In the genomic region with DNA sequence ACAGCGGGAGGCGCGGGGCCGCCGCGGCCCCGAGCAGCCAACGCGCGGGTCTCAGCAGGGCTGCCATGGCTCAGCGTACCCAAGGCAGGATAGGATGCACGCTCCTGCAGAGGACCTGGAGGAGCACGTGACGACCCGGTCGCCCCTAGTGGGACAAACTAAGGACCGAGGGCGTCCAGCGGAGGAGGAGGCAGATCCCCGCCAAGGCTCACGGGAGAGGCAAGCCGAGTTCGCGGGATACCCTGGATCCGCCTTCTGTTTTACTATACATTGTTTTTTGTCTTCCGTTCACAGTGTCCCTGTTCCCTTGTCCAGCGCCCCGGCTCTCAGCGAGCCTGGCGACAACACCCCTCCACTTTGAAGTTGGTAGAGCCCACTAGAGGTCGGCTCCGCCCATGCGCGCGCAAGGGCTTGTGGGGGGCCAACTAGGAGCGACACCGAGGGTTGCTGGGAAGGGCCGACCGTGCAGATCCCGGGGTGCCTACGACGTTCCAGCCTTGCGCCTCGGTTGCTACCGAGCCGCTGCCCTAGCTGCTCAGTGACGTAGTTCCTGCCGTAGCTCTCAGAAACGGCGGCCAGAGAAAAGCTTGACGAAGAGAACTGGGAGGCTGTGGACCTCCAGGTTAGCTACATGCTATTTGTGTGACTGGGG, we compare ENCODE assay signal across 8 mouse cellular contexts. TPM values are rescaled to one million over a fixed set of nuclear protein-coding genes. Genes with fewer than 3 reads are reported as not detected.
A peak's percentile ranks its signal among the peaks of the same experiment; 100 is the strongest.
DNase-seq lines count a peak whose midpoint lies in the region; ATAC-seq lines count a peak whose summit lies in the region.

A gene (minus strand): TSS at position 343 of the 652 bp plus-strand sequence.

- peak; percentile 96 for DNase-seq in NIH3T3 (ENCODE audit: low read depth)
- peak; percentile 97 to 98 for DNase-seq in cerebellum, postnatal 10 days
- DNase-seq in frontal cortex, postnatal 10 days (ENCODE audit: low spot score in 2 of 2): peak; percentile 91 to 92
- peak; percentile 96 for DNase-seq in layer of hippocampus, postnatal 14 days (ENCODE audit: low spot score in 2 of 2)
- peak; percentile 95 for DNase-seq in lung, postnatal 14 days
- DNase-seq in retina, adult 2 months (ENCODE audit: low read depth, low spot score): peak; percentile 88
- DNase-seq in thymus, postnatal 36 days: peak; percentile 94 to 95

- peak within 1 kb of the TSS; percentile 97 for H3K4me2 ChIP-seq in hindbrain, embryonic 12.5 days (replicated peaks)

- peak within 1 kb of the TSS; percentile 79 for H3K27ac ChIP-seq in hindbrain, embryonic 12.5 days

- ATAC-seq in hindbrain, embryonic 12.5 days (ENCODE audit: low FRiP score): peak; percentile 99

- peak within 1 kb of the TSS; percentile 89 for H3K9ac ChIP-seq in hindbrain, embryonic 12.5 days

- peak within 1 kb of the TSS; percentile 100 for H3K4me3 ChIP-seq in hindbrain, embryonic 12.5 days

- no peaks in the 10 kb centered on the region for H3K27me3 ChIP-seq in hindbrain, embryonic 12.5 days

- H3K4me1 ChIP-seq in hindbrain, embryonic 12.5 days: peaks cover 23% of the 10 kb centered on the region

- H3K9me3 ChIP-seq in hindbrain, embryonic 12.5 days (replicated peaks): no peaks in the 10 kb centered on the region

- H3K36me3 ChIP-seq in hindbrain, embryonic 12.5 days: no peaks in the 10 kb centered on the region

- 0% methylated on average over 51 of the region's 51 CpGs for WGBS in hindbrain, embryonic 12.5 days

RNA-seq across cellular contexts. Expression of the gene that starts here (rescaled TPM):
- polyA plus RNA-seq in hindbrain, embryonic 12.5 days (2016; fragmentation: Nextera tagmentation; extraction: Ambion mirVana): 52.0 and 52.3 TPM in 2 replicates
- 10 to 100 TPM; 63.5 to 66.1 TPM for total RNA-seq in layer of hippocampus, postnatal 14 days (2021)

Comparison
In these comparisons a context has a peak if more than half of its experiments do, and no peak if none do; other contexts are left out.
1. Peak in every context shown above with its lines: DNase-seq, ATAC-seq, H3K4me3 ChIP-seq and H3K27ac ChIP-seq.